Mouse (Mus musculus) limb, embryonic 15.5 days (tissue): ENCODE data around the gene Lgals7. TPM values are rescaled to one million over a fixed set of nuclear protein-coding genes. Genes with fewer than 3 reads are reported as not detected.

Source experiments
- ATAC-seq: fragments of 200-750 bp; cut with Nextera tagmentation; 2 replicates; pipeline ENCODE4 v1.8.0; 2017; ENCODE audit warnings: low read depth, moderate TSS enrichment; ENCODE audit not compliant: insufficient number of reproducible peaks, low FRiP score, low TSS enrichment
- H3K27ac ChIP-seq: fragments of 300-500 bp; sonication (generic); 2 replicates; pipeline ENCODE4 v1.5.1; 2015; ENCODE audit warnings: moderate library complexity, mild to moderate bottlenecking, inconsistent platforms
- H3K27me3 ChIP-seq: fragments of 300-500 bp; sonication (generic); 2 replicates; pipeline ENCODE4 v1.6.1; 2015; ENCODE audit warnings: inconsistent platforms
- H3K36me3 ChIP-seq: fragments of 300-500 bp; sonication (generic); 2 replicates; pipeline ENCODE4 v1.6.1; 2015; ENCODE audit warnings: inconsistent platforms
- H3K4me1 ChIP-seq: fragments of 300-500 bp; sonication (generic); 2 replicates; pipeline ENCODE4 v1.6.1; 2015; ENCODE audit warnings: inconsistent platforms
- H3K4me2 ChIP-seq: fragments of 300-500 bp; sonication (generic); 2 replicates; pipeline ENCODE4 v1.6.1; 2015; ENCODE audit warnings: mild to moderate bottlenecking, inconsistent platforms
- H3K4me3 ChIP-seq: fragments of 300-500 bp; sonication (generic); 2 replicates; pipeline ENCODE4 v1.5.1; 2015; ENCODE audit warnings: mild to moderate bottlenecking, inconsistent platforms
- H3K9ac ChIP-seq: fragments of 300-500 bp; sonication (generic); 2 replicates; pipeline ENCODE4 v1.6.1; 2015; ENCODE audit warnings: inconsistent platforms
- H3K9me3 ChIP-seq: fragments of 300-500 bp; sonication (generic); 2 replicates; pipeline ENCODE4 v1.6.1; 2016; ENCODE audit warnings: inconsistent platforms
- WGBS: fragments of 180-500 bp; shearing (Covaris S2); methylation state at CpG from one replicate; pipeline ENCODE4 v1.1.7; 2015; 5-methylcytosine and 5-hydroxymethylcytosine counted together
- polyA plus RNA-seq: library from polyadenylated mRNA; unstranded; fragments of >200 nt; fragmentation: Nextera tagmentation; extraction: Ambion mirVana; gene quantifications from 2 replicates; pipeline ENCODE4 v1.2.1, GENCODE M21; 2015

Lgals7 gene
- polyA plus RNA-seq, 1 experiment from 2014 or later, result 257 TPM

- no peak for ATAC-seq
- H3K4me3 ChIP-seq, result no peak overlapping the region
- 75% methylated on average over 10 of the region's 10 CpGs for WGBS
- no peaks in the 10 kb centered on the region for H3K27me3 ChIP-seq
- H3K4me2 ChIP-seq, result no peak overlapping the region
- 0 out of 2 replicates have a peak overlapping the region, but pooled peaks have one; percentile 2 for H3K9ac ChIP-seq
- no peaks in the 10 kb centered on the region for H3K9me3 ChIP-seq
- peak overlapping the region; percentile 87 for H3K27ac ChIP-seq
- peaks cover 39% of the 10 kb centered on the region for H3K4me1 ChIP-seq
- peaks cover 100% of the 10 kb centered on the region for H3K36me3 ChIP-seq
Measured at GRCm38 (mm10) chr7:28903778-28904177, 40.1 kb downstream of the Lgals7 start.

DNA sequence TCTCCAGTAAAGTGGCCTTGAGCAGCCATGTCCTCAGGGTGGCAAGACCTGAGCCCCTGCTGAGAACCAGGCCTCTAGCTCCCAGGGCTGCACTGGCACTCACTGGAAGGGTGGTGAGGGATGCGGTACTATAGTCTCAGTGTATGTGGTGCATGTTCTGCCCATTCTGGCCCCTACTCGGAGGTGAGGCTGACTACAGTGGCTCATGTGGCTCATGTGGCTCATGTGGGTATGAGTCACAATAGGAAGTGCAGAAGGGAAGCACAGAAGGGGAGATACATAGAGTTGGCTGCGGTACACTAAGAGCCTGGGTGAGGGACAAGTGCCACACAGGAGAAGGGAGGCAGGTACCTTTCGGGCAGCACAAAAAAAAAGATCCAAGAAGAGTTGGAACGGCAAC, 43.5 kb downstream of the Lgals7 start:
- no peak for ATAC-seq
- Histone ChIP-seq H3K9ac (no peak overlapping the region), H3K4me3 (no peak overlapping the region), H3K9me3 (no peaks in the 10 kb centered on the region), H3K27me3 (no peaks in the 10 kb centered on the region), H3K4me2 (no peak overlapping the region), H3K4me1 (peaks cover 24% of the 10 kb centered on the region), H3K27ac (peak overlapping the region; percentile 22; the same call in 1 of the 2 replicates), H3K36me3 (peaks cover 98% of the 10 kb centered on the region)
- WGBS, result 94% methylated on average over 5 of the region's 5 CpGs

DNA sequence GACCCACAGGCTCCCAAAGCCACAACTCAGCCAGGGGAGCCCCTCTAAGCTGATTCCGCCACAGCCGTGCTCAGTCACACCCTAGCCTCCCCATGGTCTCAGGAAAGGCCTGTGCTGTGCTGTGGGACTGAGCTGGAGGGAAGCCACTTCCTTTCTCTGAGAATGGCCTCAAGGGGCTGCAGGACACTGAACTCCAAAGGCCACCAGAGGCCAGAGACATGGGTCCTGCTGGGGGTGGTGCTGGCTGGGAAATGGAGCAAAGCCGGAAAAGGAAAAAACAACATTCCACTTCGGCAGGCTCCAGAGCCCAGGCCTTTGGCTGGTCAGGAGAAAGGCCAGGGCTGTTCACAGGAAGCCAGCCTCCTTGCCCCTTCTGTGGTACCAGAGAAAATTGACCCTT, 48.0 kb downstream of the Lgals7 start:
- peaks cover 98% of the 10 kb centered on the region for H3K36me3 ChIP-seq
- H3K4me2 ChIP-seq, result no peak overlapping the region
- no peak for ATAC-seq
- H3K4me1 ChIP-seq, result peaks cover 5% of the 10 kb centered on the region; the same call in 1 of the 2 replicates
- H3K9ac ChIP-seq, result no peak overlapping the region
- H3K9me3 ChIP-seq, result no peaks in the 10 kb centered on the region
- H3K27ac ChIP-seq, result peak overlapping the region; percentile 57; the same call in 1 of the 2 replicates
- H3K4me3 ChIP-seq, result no peak overlapping the region
- no peaks in the 10 kb centered on the region for H3K27me3 ChIP-seq
- WGBS, result 70% methylated on average over 4 of the region's 4 CpGs

GRCm38 (mm10) chr7:28913171-28913570, 49.5 kb downstream of the Lgals7 start:
- Histone ChIP-seq H3K36me3 (peaks cover 95% of the 10 kb centered on the region), H3K27me3 (no peaks in the 10 kb centered on the region), H3K9me3 (no peaks in the 10 kb centered on the region), H3K27ac (0 out of 2 replicates have a peak overlapping the region, but pooled peaks have one; percentile 33), H3K4me1 (peaks cover 15% of the 10 kb centered on the region), H3K4me3 (no peak overlapping the region), H3K9ac (no peak overlapping the region), H3K4me2 (no peak overlapping the region)
- 91% methylated on average over 11 of the region's 11 CpGs for WGBS
- ATAC-seq, result no peak

Other genes starting within 250 kb of the Lgals7 start
- 1.8 and 1.9 TPM in 2 replicates for gene Acp7, start 232.5 kb upstream of the Lgals7 start, polyA plus RNA-seq
- gene Fbxo27, start 171.0 kb upstream of the Lgals7 start, polyA plus RNA-seq, result 6.2 and 7.2 TPM in 2 replicates
- 27.2 and 37.3 TPM in 2 replicates for gene Fbxo17, start 147.0 kb upstream of the Lgals7 start, polyA plus RNA-seq
- 112 and 125 TPM in 2 replicates for gene Mrps12, start 122.0 kb upstream of the Lgals7 start, polyA plus RNA-seq
- 20.1 and 24.1 TPM in 2 replicates for gene Sars2, start 121.9 kb upstream of the Lgals7 start, polyA plus RNA-seq
- 0.82 and 1.9 TPM in 2 replicates for gene Ccer2, start 107.7 kb upstream of the Lgals7 start, polyA plus RNA-seq
- gene Sirt2, start 97.1 kb upstream of the Lgals7 start, polyA plus RNA-seq, result 79.8 and 96.9 TPM in 2 replicates
- 41.5 and 49.2 TPM in 2 replicates for gene Nfkbib, start 96.3 kb upstream of the Lgals7 start, polyA plus RNA-seq
- gene Rinl, start 74.9 kb upstream of the Lgals7 start, polyA plus RNA-seq, result 4.7 and 5.6 TPM in 2 replicates
- gene Hnrnpl, start 55.3 kb upstream of the Lgals7 start, polyA plus RNA-seq, result 201 and 221 TPM in 2 replicates
- gene Ech1, start 38.6 kb upstream of the Lgals7 start, polyA plus RNA-seq, result 217 and 232 TPM in 2 replicates
- 11.6 and 13.8 TPM in 2 replicates for gene Lgals4, start 30.0 kb upstream of the Lgals7 start, polyA plus RNA-seq
- 0.97 and 1.3 TPM in 2 replicates for gene Capn12, start 17.6 kb downstream of the Lgals7 start, polyA plus RNA-seq
- 347 and 359 TPM in 2 replicates for gene Actn4, start 98.5 kb downstream of the Lgals7 start, polyA plus RNA-seq
- 372 and 387 TPM in 2 replicates for gene Eif3k, start 118.0 kb downstream of the Lgals7 start, polyA plus RNA-seq
- 7.2 and 7.6 TPM in 2 replicates for gene Map4k1, start 118.2 kb downstream of the Lgals7 start, polyA plus RNA-seq